Mouse (Mus musculus): Measurements from ENCODE around the gene Riok1. TPM values are rescaled to one million over a fixed set of nuclear protein-coding genes. Genes with fewer than 3 reads are reported as not detected.

The Riok1 gene
- 10 to 100 TPM in 1 of 2 experiments, 1 to 10 TPM in 1; 7.3 to 10.2 TPM for total RNA-seq (2021)
- long read RNA-seq, experiment 1, transcript Riok1-201 (17 exons, 2,738 nt), result major isoform, 9 of 10 reads
- long read RNA-seq, experiment 1, partial matches to known transcripts, result 1 of 10 reads
- long read RNA-seq, experiment 1, other reads (novel, unspliced or antisense), result 0 of 10 reads
- long read RNA-seq, experiment 2, partial matches to known transcripts, result 0 of 1 reads
- long read RNA-seq, experiment 2, other reads (novel, unspliced or antisense), result 0 of 1 reads

DNA sequence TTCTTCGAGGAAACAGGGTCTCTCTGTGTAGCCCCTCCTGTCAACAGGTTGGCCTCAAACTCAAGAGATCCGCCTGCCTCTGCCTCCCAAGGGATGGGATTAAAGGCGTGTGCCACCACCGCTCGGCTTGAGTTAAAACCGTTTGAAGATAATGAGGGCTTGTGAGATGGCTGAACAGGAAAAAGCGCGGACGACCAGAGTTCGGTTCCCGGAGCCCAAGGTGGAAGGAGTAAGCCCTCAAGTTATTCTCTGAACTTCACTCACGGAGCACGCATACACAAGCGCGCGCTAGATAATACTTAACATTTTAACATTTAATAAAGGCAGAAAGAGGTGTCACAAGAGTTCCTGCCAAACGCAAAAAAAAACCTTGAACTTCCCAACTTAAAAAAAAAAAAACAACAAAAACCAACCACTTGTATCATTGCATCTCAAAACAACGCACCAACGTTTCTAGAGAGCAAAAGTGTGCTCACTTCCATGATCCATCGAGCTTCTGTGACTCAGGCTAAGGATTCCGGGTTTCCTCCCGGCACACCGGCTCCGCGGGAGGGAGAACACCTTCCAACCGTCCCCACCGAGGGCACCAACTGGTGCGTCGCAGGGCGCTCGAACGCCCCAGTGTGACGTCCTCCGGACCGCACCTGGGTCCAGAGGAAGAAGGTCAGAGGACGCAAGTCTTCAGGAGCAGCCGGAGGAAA, at the start of gene Riok1:
Gene Riok1 (plus strand): TSS at position 653 of the 701 bp plus-strand sequence.
- peak in 1 of 2 experiments; percentile 2 for DNase-seq

GRCm38 (mm10) chr13:37989701-37990100, 47.1 kb upstream of the Riok1 start:
- DNase-seq, result no peak

- peak in 1 of 2 experiments; percentile 16 for DNase-seq
Observed at GRCm38 (mm10) chr13:37992638-37993371, 44.0 kb upstream of the Riok1 start.

GRCm38 (mm10) chr13:37993376-37993703, 43.5 kb upstream of the Riok1 start:
- DNase-seq, result peak in 1 of 2 experiments; percentile 34

DNA sequence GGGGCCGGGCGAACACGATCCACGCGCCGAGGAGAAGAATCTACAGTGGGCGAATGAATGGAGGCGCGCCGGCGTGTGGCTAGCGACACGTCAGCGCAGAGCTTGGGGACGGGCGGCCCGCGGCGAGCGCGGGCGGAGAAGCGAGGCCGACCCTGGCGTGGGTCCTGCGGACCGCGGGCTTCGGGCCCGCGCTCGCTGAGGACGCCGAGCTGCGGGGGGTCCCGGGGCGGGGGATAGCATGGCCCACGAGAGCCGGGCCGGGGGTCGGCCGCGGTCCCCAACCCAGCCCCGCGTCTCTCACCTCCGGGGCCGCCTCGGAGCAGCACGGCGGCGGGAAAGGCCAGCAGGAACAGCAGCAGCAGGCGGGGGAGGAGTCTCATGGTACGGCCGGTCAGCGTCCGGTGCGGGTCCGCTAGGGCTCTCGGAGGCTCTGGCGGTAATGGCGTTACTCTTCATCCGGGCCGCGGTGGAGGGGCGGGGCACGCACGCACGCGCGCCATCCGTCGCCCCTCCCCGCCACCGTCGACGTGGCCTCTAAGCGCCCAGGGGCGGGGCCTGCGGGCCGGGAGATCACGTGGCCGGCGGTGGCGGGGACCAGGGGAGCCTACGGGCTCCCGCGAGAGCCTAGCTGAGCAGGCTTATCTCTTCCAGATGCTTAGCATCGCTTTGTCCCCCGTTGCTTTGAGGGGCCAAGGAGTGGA, 42.9 kb upstream of the Riok1 start, which contains the start of gene Ssr1:
Gene Ssr1 (minus strand): TSS at position 514 of the 701 bp plus-strand sequence.
- peak; percentile 94 to 96 for DNase-seq

GRCm38 (mm10) chr13:37994405-37994749, 42.4 kb upstream of the Riok1 start:
- DNase-seq, result no peak

- DNase-seq, result no peak
Observed at GRCm38 (mm10) chr13:37999713-38000112, 37.1 kb upstream of the Riok1 start.

DNA sequence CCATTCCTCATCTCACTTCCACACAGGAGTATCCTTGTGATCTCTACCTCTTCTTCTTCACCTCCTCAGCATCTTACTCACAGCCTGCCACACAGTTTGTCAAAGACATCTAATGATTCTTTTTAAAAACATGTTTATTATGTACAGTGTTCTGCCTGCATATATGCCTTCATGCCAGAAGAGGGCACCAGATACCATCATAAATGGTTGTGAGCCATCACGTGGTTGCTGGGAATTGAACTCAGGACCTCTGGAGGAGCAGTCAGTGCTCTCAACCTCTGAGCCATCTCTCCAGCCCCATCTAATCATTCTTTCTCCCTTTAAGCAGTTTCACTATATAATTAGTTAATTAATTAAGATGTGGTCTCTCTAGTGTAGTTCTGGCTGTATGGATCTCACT, 34.3 kb upstream of the Riok1 start:
- DNase-seq, result no peak

GRCm38 (mm10) chr13:38007972-38008371, 28.8 kb upstream of the Riok1 start:
- no peak for DNase-seq

DNA sequence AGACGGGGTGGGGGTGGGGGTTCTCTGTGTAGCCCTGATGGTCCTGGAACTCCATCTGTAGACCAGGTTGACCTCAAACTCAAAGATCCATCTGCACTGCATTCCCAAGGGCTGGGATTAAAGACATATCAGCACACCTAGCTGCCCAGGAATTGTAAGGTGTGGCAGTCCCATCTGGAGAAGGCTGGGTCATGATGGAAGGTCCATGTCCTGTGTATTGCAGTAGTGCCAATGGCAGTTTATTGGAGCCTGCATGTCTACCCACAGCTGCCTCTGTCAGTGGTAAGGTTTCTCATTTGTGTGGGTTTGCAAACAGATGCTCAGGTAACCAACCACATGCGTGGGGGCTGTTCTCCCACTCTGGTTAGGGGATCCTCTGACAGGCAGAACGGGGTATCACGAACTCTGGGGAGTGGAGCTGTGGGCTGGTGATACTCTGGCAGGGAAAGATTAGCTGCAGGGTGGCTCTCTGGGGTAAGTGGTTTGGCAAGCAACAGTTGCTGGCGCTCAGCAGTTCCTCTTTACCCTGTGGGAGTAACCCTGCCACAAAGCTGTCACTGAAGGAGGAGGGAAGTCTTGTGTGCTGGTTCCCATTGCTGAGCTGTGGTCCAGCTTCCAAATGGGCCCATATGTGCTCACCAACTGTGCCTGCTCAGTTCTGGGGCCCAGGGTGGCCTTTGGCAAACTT, 26.9 kb upstream of the Riok1 start:
- peak; percentile 16 to 24 for DNase-seq

DNA sequence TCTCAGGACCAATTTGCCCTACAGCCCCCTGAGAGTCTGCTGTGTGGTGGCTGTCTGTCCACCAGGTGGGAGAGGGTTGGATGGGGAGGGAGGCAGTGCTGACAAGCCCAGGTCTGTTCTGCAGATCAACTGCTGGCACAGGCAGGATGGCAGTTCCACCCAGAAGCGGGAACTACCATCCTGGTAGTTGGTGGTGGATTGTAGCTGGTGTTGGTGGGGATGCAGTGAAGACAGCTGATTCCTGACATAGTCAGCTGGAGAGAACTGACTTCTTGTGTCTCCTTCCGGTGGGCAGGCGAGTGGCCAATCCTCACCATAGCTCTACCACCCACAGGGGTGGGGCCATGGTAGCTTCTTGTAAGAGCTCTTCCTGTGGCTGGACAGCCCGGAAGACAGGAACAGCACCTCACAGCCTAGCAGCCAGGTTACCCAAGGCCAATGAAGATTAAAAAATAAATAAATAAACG, 26.3 kb upstream of the Riok1 start:
- no peak for DNase-seq

- DNase-seq, result no peak
Observed at GRCm38 (mm10) chr13:38012436-38012835, 24.4 kb upstream of the Riok1 start.

- no peak for DNase-seq
Observed at GRCm38 (mm10) chr13:38015591-38015990, 21.2 kb upstream of the Riok1 start.

GRCm38 (mm10) chr13:38018791-38019190, 18.0 kb upstream of the Riok1 start:
- no peak for DNase-seq

DNA sequence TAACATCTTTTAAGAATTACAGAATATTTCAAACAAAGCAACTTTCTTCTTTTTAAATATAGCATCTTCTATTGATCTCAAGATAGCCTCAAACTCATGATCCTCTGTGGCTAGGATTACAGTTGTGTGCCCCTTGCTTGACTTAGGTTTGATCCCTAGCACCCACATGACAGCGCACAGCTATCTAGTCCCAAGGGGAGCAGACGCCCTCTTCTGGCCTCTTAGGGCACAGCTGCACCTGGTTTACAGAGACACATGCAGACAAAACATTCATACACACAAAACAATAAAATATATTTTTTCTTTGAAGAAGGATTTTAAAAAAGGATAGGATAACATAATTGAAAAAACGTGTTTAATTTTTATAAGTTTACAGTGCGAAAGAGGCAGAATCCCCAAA, 10.9 kb upstream of the Riok1 start:
- DNase-seq, result no peak

- DNase-seq, result no peak
Observed at GRCm38 (mm10) chr13:38027618-38028248, 9.1 kb upstream of the Riok1 start.

GRCm38 (mm10) chr13:38028407-38028806, 8.4 kb upstream of the Riok1 start:
- no peak for DNase-seq

- peak; percentile 97 to 99 for DNase-seq
Observed at GRCm38 (mm10) chr13:38037044-38037687, 371 bp downstream of the Riok1 start, which contains the start of gene Cage1. TSS of gene Cage1 (minus strand) at chr13:38037069.

GRCm38 (mm10) chr13:38037811-38038210, 1.0 kb downstream of the Riok1 start:
- peak in 1 of 2 experiments; percentile 8 for DNase-seq

GRCm38 (mm10) chr13:38049888-38050287, 13.1 kb downstream of the Riok1 start:
- DNase-seq, result no peak

DNA sequence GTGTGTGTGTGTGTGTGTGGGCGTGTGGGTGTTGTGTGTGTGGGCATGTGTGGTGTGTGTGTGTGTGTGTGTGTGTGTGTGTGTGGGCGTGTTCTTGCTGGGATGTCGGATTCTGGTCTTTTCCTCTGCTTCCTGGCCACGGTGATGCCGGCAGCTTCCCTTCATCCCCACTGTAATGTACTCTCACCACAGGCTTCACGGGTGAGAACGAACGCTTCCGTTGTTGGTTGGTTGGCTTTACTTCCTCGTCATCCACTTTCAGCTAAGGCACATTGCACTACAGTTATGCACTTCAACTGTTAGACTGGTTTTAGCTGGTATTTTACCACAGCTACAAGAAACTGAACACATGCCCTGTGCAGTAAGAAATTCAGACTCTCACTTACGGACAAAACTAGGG, 25.9 kb downstream of the Riok1 start:
- no peak for DNase-seq

Data from heart, adult 18-20 months (tissue).